Mouse (Mus musculus) limb, embryonic 14.5 days (tissue): ENCODE results near the gene S100b. TPM values are rescaled to one million over a fixed set of nuclear protein-coding genes. Genes with fewer than 3 reads are reported as not detected.

Experiments
- ATAC-seq: fragments of 200-750 bp; cut with Nextera tagmentation; 2 replicates; pipeline ENCODE4 v1.8.0; 2017; ENCODE audit warnings: low read depth, moderate number of reproducible peaks, moderate TSS enrichment; ENCODE audit not compliant: low FRiP score
- DNase-seq: peaks from one replicate; pipeline ENCODE4 v3.0.0-alpha.2; 2015; ENCODE audit warnings: low spot score
- H3K27ac ChIP-seq: fragments of 300-500 bp; sonication (generic); replicated peaks from 2 replicates; pipeline ENCODE4 v1.5.1; 2014; ENCODE audit warnings: low read depth, mild to moderate bottlenecking, low read length, moderate library complexity, mixed read lengths
- H3K27me3 ChIP-seq: fragments of 300-500 bp; sonication (generic); 2 replicates; pipeline ENCODE4 v1.6.1; 2014; ENCODE audit warnings: low read length, mixed read lengths; ENCODE audit not compliant: control insufficient read depth, insufficient read depth
- H3K36me3 ChIP-seq: fragments of 300-500 bp; sonication (generic); 2 replicates; pipeline ENCODE4 v1.6.1; 2014; ENCODE audit warnings: mild to moderate bottlenecking, low read length, moderate library complexity, mixed read lengths; ENCODE audit not compliant: control insufficient read depth, insufficient read depth
- H3K4me1 ChIP-seq: fragments of 300-500 bp; sonication (generic); 2 replicates; pipeline ENCODE4 v1.6.1; 2014; ENCODE audit warnings: antibody characterized with exemption, low read length, mixed read lengths; ENCODE audit not compliant: control insufficient read depth, insufficient read depth
- H3K4me2 ChIP-seq: fragments of 300-500 bp; sonication (generic); replicated peaks from 2 replicates; pipeline ENCODE4 v1.6.1; 2014; ENCODE audit warnings: low read depth, mild to moderate bottlenecking, low read length, moderate library complexity; ENCODE audit not compliant: severe bottlenecking
- H3K4me3 ChIP-seq: fragments of 300-500 bp; sonication (generic); replicated peaks from 2 replicates; pipeline ENCODE4 v1.5.1; 2014; ENCODE audit warnings: low read length
- H3K9ac ChIP-seq: fragments of 300-500 bp; sonication (generic); 2 replicates; pipeline ENCODE4 v1.6.1; 2014; ENCODE audit warnings: mild to moderate bottlenecking, low read depth, low read length, moderate library complexity; ENCODE audit not compliant: severe bottlenecking
- H3K9me3 ChIP-seq: fragments of 300-500 bp; sonication (generic); 2 replicates; pipeline ENCODE4 v1.6.1; 2016; ENCODE audit warnings: low read length; ENCODE audit not compliant: control insufficient read depth
- POLR2A ChIP-seq: fragments of 200-500 bp; IDR thresholded peaks from 2 replicates; pipeline ENCODE4 v1.8.0; 2012; ENCODE audit warnings: inconsistent platforms, mild to moderate bottlenecking, moderate library complexity, borderline replicate concordance; ENCODE audit not compliant: insufficient read depth, insufficient read length; ENCODE audit errors: extremely low read depth
- WGBS: fragments of 180-500 bp; shearing (Covaris S2); extraction: QIAGEN DNeasy Blood & Tissue Kit; methylation state at CpG from one replicate; pipeline ENCODE4 v1.1.7; 2014; 5-methylcytosine and 5-hydroxymethylcytosine counted together
- polyA plus RNA-seq, 2 experiments: library from polyadenylated mRNA; depleted of rRNA in 1 of 2; stranded (reverse) in 1 of 2; unstranded in 1 of 2; fragments of >200 nt; fragmentation: Nextera tagmentation in 1 of 2; extraction: Ambion mirVana in 1 of 2; gene quantifications; 2 replicates each; pipeline versions ENCODE4 v1.2.1 to v1.2.3; 2012 to 2014

The S100b gene
- polyA plus RNA-seq, 2 experiments: 9.9 to 20.1 TPM

DNA sequence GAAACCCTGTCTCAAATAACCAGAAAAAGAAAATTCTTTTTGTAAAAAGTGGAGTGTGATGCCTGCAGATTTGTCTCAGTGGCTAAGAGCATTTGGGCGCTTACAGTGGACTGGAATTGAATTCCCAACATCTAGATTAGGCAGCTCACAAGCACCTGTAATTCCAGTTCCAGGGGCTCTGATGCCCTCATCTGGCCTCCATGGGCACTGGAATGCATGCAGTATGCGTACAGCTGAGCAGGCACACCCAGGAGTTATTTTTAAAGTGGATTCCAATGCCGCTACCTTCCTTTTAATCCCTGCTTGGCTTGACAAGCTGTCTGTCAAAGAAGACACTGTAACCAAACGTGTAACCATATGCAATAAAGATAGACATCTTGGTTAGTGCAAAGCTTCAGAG lies 14.3 kb upstream of the S100b start:
- Histone ChIP-seq H3K36me3 (peaks cover 3% of the 10 kb centered on the region; the same call in 1 of the 2 replicates), H3K27ac (no peak overlapping the region), H3K4me2 (no peak overlapping the region), H3K4me3 (no peak overlapping the region), H3K9me3 (no peaks in the 10 kb centered on the region), H3K27me3 (no peaks in the 10 kb centered on the region), H3K9ac (no peak overlapping the region), H3K4me1 (peaks cover 8% of the 10 kb centered on the region)
- ATAC-seq (no peak), DNase-seq (no peak)
- TF ChIP-seq POLR2A: no peak
- WGBS: 62% methylated on average over 4 of the region's 4 CpGs

DNA sequence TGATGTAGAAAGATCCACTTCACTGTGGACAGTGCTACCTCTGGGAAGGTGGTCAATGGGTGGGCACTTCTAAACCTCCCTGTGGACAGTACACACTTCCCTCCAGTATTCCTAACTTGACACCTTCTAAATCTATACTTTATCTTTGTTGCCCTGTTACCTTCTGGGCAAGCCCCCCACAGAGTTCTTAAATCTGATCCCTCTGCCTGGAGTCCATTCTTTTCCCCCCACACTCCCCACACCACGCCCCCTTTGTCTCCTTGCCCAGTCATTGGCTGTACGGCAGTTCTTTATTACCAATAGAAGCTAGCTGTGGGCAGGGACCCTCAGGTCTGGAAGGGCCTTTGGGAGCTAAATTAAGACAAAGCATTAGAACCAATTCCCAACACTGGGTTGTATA lies 8.5 kb upstream of the S100b start:
- DNase-seq: no peak
- no peak for ATAC-seq
- Histone ChIP-seq H3K4me2 (no peak overlapping the region), H3K36me3 (no peaks in the 10 kb centered on the region), H3K4me3 (no peak overlapping the region), H3K27me3 (no peaks in the 10 kb centered on the region), H3K9ac (no peak overlapping the region), H3K27ac (no peak overlapping the region), H3K4me1 (no peaks in the 10 kb centered on the region; the same call in 1 of the 2 replicates), H3K9me3 (no peaks in the 10 kb centered on the region)
- WGBS: 67% methylated on average over 2 of the region's 2 CpGs
- no peak for TF ChIP-seq POLR2A

DNA sequence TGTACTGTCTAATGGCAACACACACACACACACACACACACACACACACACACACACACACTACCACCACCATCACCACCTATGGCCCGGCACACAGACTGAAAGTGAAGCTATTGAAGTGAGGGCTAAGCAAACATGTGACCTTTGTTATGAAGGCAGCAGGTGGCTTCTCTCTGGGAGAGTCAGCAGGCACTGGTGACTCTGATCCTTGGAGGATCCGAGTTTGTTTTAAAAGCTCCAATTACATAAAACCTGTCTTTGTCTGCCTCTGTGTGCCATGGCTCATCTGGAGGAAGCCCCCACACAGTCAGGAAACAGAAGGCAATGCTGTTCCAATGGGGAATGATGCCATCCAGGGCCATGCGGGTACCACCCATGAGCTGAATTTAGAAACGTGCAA lies 7.1 kb upstream of the S100b start:
- peak; percentile 37; the same call in 1 of the 2 replicates for ATAC-seq
- Histone ChIP-seq H3K9me3 (no peaks in the 10 kb centered on the region), H3K27ac (no peak overlapping the region), H3K4me2 (no peak overlapping the region), H3K4me3 (no peak overlapping the region), H3K4me1 (no peaks in the 10 kb centered on the region; the same call in 1 of the 2 replicates), H3K9ac (no peak overlapping the region), H3K36me3 (no peaks in the 10 kb centered on the region), H3K27me3 (no peaks in the 10 kb centered on the region)
- 70% methylated on average over 4 of the region's 4 CpGs for WGBS
- TF ChIP-seq POLR2A: no peak
- no peak for DNase-seq

DNA sequence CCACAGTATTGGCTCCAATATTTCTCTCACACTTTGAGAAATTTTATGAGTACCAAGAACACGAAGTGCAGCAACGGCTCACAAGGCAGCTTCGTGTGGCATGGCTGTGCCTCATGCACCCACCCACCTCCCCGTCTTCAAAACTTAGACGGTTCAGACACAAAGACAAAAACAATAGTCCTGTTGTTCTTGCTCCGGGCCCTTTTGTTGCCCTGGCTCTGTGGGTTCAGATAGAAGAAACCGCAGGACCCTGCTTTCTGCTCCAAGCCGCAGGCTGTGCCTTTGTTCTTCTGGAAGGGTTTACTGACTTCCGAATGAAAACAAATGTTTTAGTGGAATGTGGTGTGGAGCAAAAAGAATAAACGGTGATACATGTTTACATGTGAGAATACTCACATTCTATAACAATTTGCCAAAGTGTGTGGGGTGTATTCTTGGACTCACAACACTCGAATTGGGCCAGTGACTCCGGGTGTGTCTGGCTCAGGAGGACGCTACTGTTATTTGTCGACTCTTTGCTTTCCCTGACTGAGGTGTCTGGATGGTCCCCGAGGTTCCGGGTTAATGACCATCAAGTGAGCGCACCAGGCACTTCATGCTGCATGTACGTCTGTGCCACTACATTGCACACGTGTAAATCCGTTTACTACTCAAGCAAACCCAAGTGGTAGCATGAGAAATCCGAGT lies 5.5 kb upstream of the S100b start:
- Histone ChIP-seq H3K27ac (no peak overlapping the region), H3K4me3 (no peak overlapping the region), H3K4me1 (peaks cover 2% of the 10 kb centered on the region), H3K9ac (no peak overlapping the region), H3K4me2 (no peak overlapping the region), H3K36me3 (no peaks in the 10 kb centered on the region), H3K27me3 (no peaks in the 10 kb centered on the region), H3K9me3 (no peaks in the 10 kb centered on the region)
- TF ChIP-seq POLR2A: no peak
- ATAC-seq: no peak
- no peak for DNase-seq
- WGBS: 69% methylated on average over 21 of the region's 21 CpGs

DNA sequence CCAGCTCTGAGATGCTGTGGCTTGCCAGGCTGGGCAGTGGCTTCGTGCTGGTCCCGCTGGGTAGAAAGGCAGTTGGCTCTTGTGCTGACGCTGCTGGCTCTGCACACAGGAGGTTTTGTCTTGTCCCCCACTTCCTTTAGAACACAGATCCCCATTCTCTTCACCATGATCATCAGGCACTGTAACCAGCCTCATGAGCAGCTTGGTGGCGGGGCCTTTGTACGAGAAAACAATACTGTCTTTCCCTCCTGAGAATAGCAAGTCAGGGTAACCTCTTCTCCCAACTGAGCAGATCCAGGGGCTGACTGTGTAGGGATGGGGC lies 5.0 kb upstream of the S100b start:
- no peaks in the 10 kb centered on the region for H3K36me3 ChIP-seq
- no peak overlapping the region for H3K9ac ChIP-seq
- ATAC-seq (no peak), DNase-seq (no peak)
- H3K27ac ChIP-seq: no peak overlapping the region
- H3K4me2 ChIP-seq: no peak overlapping the region
- peaks cover 7% of the 10 kb centered on the region for H3K4me1 ChIP-seq
- no peak for TF ChIP-seq POLR2A
- H3K4me3 ChIP-seq: no peak overlapping the region
- H3K27me3 ChIP-seq: no peaks in the 10 kb centered on the region
- no peaks in the 10 kb centered on the region for H3K9me3 ChIP-seq
- 92% methylated on average over 5 of the region's 5 CpGs for WGBS
